Mouse (Mus musculus): Measurements from ENCODE around the gene U2af2.

GRCm38 (mm10) chr7:5033818-5034217, 28.1 kb upstream of the U2af2 start, which contains the start of gene 4632433K11Rik:
- TF ChIP-seq CTCF (IDR thresholded peaks at IDR 0.05; ENCODE audit: control insufficient read depth, insufficient read depth, insufficient read length) (no peak), MAX (IDR thresholded peaks at IDR 0.05) (no peak)
